Mouse (Mus musculus) ES-Bruce4 (cell line): ENCODE measurements at regions not wholly inside any gene's neighbourhood (a gene's known extent, or its start where the extent isn't known, plus 50 kb on each side); places are given as distances from the start of the nearest gene placed in this dataset.

ENCODE experiments used
- CTCF ChIP-seq: IDR thresholded peaks from one replicate; pipeline ENCODE4 v1.8.1; 2011; ENCODE audit warnings: low read depth, low read length
- EP300 ChIP-seq: IDR thresholded peaks from 2 replicates; pipeline ENCODE4 v1.6.1; 2011; ENCODE audit warnings: low read depth, low read length; ENCODE audit not compliant: insufficient read depth
- POLR2A ChIP-seq: IDR thresholded peaks from one replicate; pipeline ENCODE4 v1.8.1; 2011; ENCODE audit warnings: low read length; ENCODE audit not compliant: insufficient read depth

DNA sequence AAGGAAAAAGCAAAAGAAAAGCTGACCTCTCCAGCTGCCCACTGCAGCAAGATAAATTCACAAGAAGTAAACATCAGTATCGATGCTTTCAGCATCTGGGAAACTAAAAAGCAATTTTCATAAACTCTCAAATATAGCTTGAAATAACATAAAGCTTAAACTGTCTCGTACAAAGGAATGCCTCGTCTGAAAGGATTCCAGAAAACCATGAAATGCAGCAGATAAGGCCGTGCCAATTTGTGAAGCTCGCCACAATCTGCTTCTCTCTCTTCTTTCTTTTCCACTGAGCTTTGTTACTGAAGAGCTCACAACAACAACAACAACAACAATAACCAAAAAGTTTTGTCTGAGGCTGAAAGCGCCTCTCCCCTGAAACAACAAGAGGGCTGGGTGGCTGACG is 239.4 kb upstream of the 4930412O13Rik start:
- TF ChIP-seq EP300 (no peak), CTCF (no peak), POLR2A (no peak)
